Mouse (Mus musculus) E14TG2a.4 (cell line): ENCODE data around the gene Cadps.

ENCODE experiments used
- H3K27me3 ChIP-seq: 2 replicates; pipeline ENCODE4 v1.6.1; 2014; ENCODE audit warnings: low read length, control low read depth; ENCODE audit not compliant: insufficient read depth
- H3K36me3 ChIP-seq: 2 replicates; pipeline ENCODE4 v1.6.1; 2014; ENCODE audit warnings: low read length, control low read depth; ENCODE audit not compliant: insufficient read depth
- H3K4me1 ChIP-seq: replicated peaks from 2 replicates; pipeline ENCODE4 v1.6.1; 2014; ENCODE audit warnings: low read depth, low read length, control low read depth
- H3K4me3 ChIP-seq: replicated peaks from 2 replicates; pipeline ENCODE4 v1.5.1; 2014; ENCODE audit warnings: mild to moderate bottlenecking, low read length
- H3K9me3 ChIP-seq: 2 replicates; pipeline ENCODE4 v1.6.1; 2014; ENCODE audit warnings: low read length, control low read depth
- CTCF ChIP-seq: conservative IDR thresholded peaks from 2 replicates; pipeline ENCODE4 v1.5.1; 2014; ENCODE audit warnings: low read length
- NANOG ChIP-seq: IDR thresholded peaks from 2 replicates; pipeline ENCODE4 v1.6.1; 2014; ENCODE audit warnings: borderline replicate concordance, low read length, mixed read lengths
- POU5F1 ChIP-seq: IDR thresholded peaks from 2 replicates; pipeline ENCODE4 v1.6.1; 2014; ENCODE audit warnings: low read length, borderline replicate concordance

The Cadps gene

GRCm38 (mm10) chr14:12780016-12780415 lies 42.9 kb downstream of the Cadps start:
- Histone ChIP-seq H3K27me3 (no peaks in the 10 kb centered on the region), H3K4me1 (no peaks in the 10 kb centered on the region), H3K36me3 (no peaks in the 10 kb centered on the region), H3K4me3 (no peak overlapping the region), H3K9me3 (no peaks in the 10 kb centered on the region)
- TF ChIP-seq CTCF (no peak), NANOG (no peak), POU5F1 (no peak)

- TF ChIP-seq CTCF (no peak), POU5F1 (no peak), NANOG (no peak)
- no peaks in the 10 kb centered on the region for H3K9me3 ChIP-seq
- H3K27me3 ChIP-seq: no peaks in the 10 kb centered on the region
- no peaks in the 10 kb centered on the region for H3K4me1 ChIP-seq
- no peaks in the 10 kb centered on the region for H3K36me3 ChIP-seq
- H3K4me3 ChIP-seq: no peak overlapping the region
These were observed 44.9 kb downstream of the Cadps start for GRCm38 (mm10) chr14:12777990-12778389.

- no peaks in the 10 kb centered on the region for H3K4me1 ChIP-seq
- H3K27me3 ChIP-seq: no peaks in the 10 kb centered on the region
- no peaks in the 10 kb centered on the region for H3K36me3 ChIP-seq
- peaks cover 5% of the 10 kb centered on the region; the same call in 1 of the 2 replicates for H3K9me3 ChIP-seq
- H3K4me3 ChIP-seq: no peak overlapping the region
- TF ChIP-seq POU5F1 (no peak), CTCF (no peak), NANOG (no peak)
These were observed 54.0 kb downstream of the Cadps start for GRCm38 (mm10) chr14:12768870-12769269.

- no peak overlapping the region for H3K4me3 ChIP-seq
- no peaks in the 10 kb centered on the region for H3K36me3 ChIP-seq
- H3K9me3 ChIP-seq: peaks cover 3% of the 10 kb centered on the region; the same call in 1 of the 2 replicates
- TF ChIP-seq NANOG: no peak
- no peak for TF ChIP-seq POU5F1
- no peak for TF ChIP-seq CTCF
- no peaks in the 10 kb centered on the region for H3K4me1 ChIP-seq
- no peaks in the 10 kb centered on the region for H3K27me3 ChIP-seq
These were observed 69.6 kb downstream of the Cadps start for GRCm38 (mm10) chr14:12753237-12753636.

- peaks cover 8% of the 10 kb centered on the region for H3K9me3 ChIP-seq
- H3K27me3 ChIP-seq: no peaks in the 10 kb centered on the region
- no peak overlapping the region for H3K4me3 ChIP-seq
- H3K4me1 ChIP-seq: no peaks in the 10 kb centered on the region
- H3K36me3 ChIP-seq: no peaks in the 10 kb centered on the region
- no peak for TF ChIP-seq NANOG
- no peak for TF ChIP-seq CTCF
- TF ChIP-seq POU5F1: no peak
These were observed 71.1 kb downstream of the Cadps start for GRCm38 (mm10) chr14:12751821-12752220.

- no peaks in the 10 kb centered on the region for H3K36me3 ChIP-seq
- no peak overlapping the region for H3K4me3 ChIP-seq
- TF ChIP-seq NANOG (no peak), CTCF (no peak), POU5F1 (no peak)
- H3K9me3 ChIP-seq: peaks cover 13% of the 10 kb centered on the region
- no peaks in the 10 kb centered on the region for H3K27me3 ChIP-seq
- H3K4me1 ChIP-seq: no peaks in the 10 kb centered on the region
These were observed 91.9 kb downstream of the Cadps start for GRCm38 (mm10) chr14:12730979-12731378.

- Histone ChIP-seq H3K4me3 (no peak overlapping the region), H3K36me3 (no peaks in the 10 kb centered on the region), H3K4me1 (no peaks in the 10 kb centered on the region), H3K9me3 (peaks cover 11% of the 10 kb centered on the region), H3K27me3 (no peaks in the 10 kb centered on the region)
- TF ChIP-seq CTCF (no peak), NANOG (no peak), POU5F1 (no peak)
These were observed 100.3 kb downstream of the Cadps start for GRCm38 (mm10) chr14:12722452-12723194.

- Histone ChIP-seq H3K36me3 (no peaks in the 10 kb centered on the region), H3K4me1 (no peaks in the 10 kb centered on the region), H3K4me3 (no peak overlapping the region), H3K9me3 (peaks cover 21% of the 10 kb centered on the region), H3K27me3 (no peaks in the 10 kb centered on the region)
- no peak for TF ChIP-seq CTCF
- TF ChIP-seq POU5F1: no peak
- no peak for TF ChIP-seq NANOG
These were observed 104.1 kb downstream of the Cadps start for GRCm38 (mm10) chr14:12718766-12719165.

GRCm38 (mm10) chr14:12715906-12716659 lies 106.8 kb downstream of the Cadps start:
- H3K9me3 ChIP-seq: peaks cover 17% of the 10 kb centered on the region
- 0 out of 2 replicates have a peak, but pooled peaks cover 5% of the 10 kb centered on the region for H3K4me1 ChIP-seq
- no peak overlapping the region for H3K4me3 ChIP-seq
- no peak for TF ChIP-seq POU5F1
- TF ChIP-seq CTCF: no peak
- no peak for TF ChIP-seq NANOG
- no peaks in the 10 kb centered on the region for H3K36me3 ChIP-seq
- H3K27me3 ChIP-seq: no peaks in the 10 kb centered on the region
